Mouse (Mus musculus): ENCODE measurements around the gene Rab36. TPM values are rescaled to one million over a fixed set of nuclear protein-coding genes. Genes with fewer than 3 reads are reported as not detected.

Gene Rab36
- total RNA-seq, 2 experiments from 2014 or later: 26.1 to 35.8 TPM

- DNase-seq (ENCODE audit: extremely low spot score in 1 of 2, low spot score in 1 of 2): no peak
These were observed 30.6 kb downstream of the Rab36 start for GRCm38 (mm10) chr10:75067446-75067845.

- DNase-seq (ENCODE audit: extremely low spot score in 1 of 2, low spot score in 1 of 2): no peak
These were observed 31.2 kb downstream of the Rab36 start for GRCm38 (mm10) chr10:75068086-75068485.

- no peak for DNase-seq (ENCODE audit: extremely low spot score in 1 of 2, low spot score in 1 of 2)
These were observed 31.9 kb downstream of the Rab36 start for GRCm38 (mm10) chr10:75068624-75069328.

GRCm38 (mm10) chr10:75070281-75070976, 33.6 kb downstream of the Rab36 start:
- DNase-seq (ENCODE audit: extremely low spot score in 1 of 2, low spot score in 1 of 2): no peak

- DNase-seq (ENCODE audit: extremely low spot score in 1 of 2, low spot score in 1 of 2): no peak
These were observed 38.8 kb downstream of the Rab36 start for GRCm38 (mm10) chr10:75075665-75076064.

GRCm38 (mm10) chr10:75078174-75079128, 41.6 kb downstream of the Rab36 start:
- DNase-seq (ENCODE audit: extremely low spot score in 1 of 2, low spot score in 1 of 2): no peak

- no peak for DNase-seq (ENCODE audit: extremely low spot score in 1 of 2, low spot score in 1 of 2)
These were observed 48.5 kb downstream of the Rab36 start for GRCm38 (mm10) chr10:75085330-75085729.

- no peak for DNase-seq (ENCODE audit: extremely low spot score in 1 of 2, low spot score in 1 of 2)
These were observed 51.6 kb downstream of the Rab36 start for GRCm38 (mm10) chr10:75088471-75088870.

- DNase-seq (ENCODE audit: extremely low spot score in 1 of 2, low spot score in 1 of 2): no peak
These were observed 54.8 kb downstream of the Rab36 start for GRCm38 (mm10) chr10:75091478-75092152.

GRCm38 (mm10) chr10:75093252-75093987, 56.6 kb downstream of the Rab36 start:
- no peak for DNase-seq (ENCODE audit: extremely low spot score in 1 of 2, low spot score in 1 of 2)

GRCm38 (mm10) chr10:75094338-75094737, 57.5 kb downstream of the Rab36 start:
- DNase-seq (ENCODE audit: extremely low spot score in 1 of 2, low spot score in 1 of 2): no peak

GRCm38 (mm10) chr10:75095216-75095615, 58.4 kb downstream of the Rab36 start:
- no peak for DNase-seq (ENCODE audit: extremely low spot score in 1 of 2, low spot score in 1 of 2)

GRCm38 (mm10) chr10:75098446-75099183, 61.8 kb downstream of the Rab36 start:
- DNase-seq (ENCODE audit: extremely low spot score in 1 of 2, low spot score in 1 of 2): no peak

GRCm38 (mm10) chr10:75100298-75100697, 63.4 kb downstream of the Rab36 start:
- DNase-seq (ENCODE audit: extremely low spot score in 1 of 2, low spot score in 1 of 2): peak in 1 of 2 experiments; percentile 31

GRCm38 (mm10) chr10:75103502-75103901, 66.6 kb downstream of the Rab36 start:
- no peak for DNase-seq (ENCODE audit: extremely low spot score in 1 of 2, low spot score in 1 of 2)

All from layer of hippocampus, postnatal 25 days (tissue).